Mouse (Mus musculus): ENCODE data around the gene Elavl3. TPM values are rescaled to one million over a fixed set of nuclear protein-coding genes. Genes with fewer than 3 reads are reported as not detected.

The Elavl3 gene
- total RNA-seq, 1 experiment from 2014 or later = not detected

DNA sequence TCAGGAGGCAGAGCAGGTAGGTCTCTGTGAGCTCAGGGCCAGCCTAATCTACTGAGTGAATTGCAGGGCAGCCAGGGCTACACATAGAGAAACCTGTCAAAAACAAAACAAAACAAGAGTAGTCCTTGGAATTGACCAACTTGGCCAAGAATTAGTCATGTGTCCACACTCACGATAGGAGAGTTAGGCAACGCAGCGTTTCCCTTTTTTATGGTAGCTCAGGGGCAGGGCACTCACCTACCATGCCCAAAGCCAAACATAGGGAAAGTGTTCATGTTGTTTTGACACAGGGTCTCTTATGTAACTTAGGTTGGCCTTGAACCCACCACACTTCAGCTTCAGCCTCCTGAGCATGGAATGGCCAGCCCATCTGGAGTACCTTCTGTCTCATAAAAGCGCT, 82.5 kb downstream of the Elavl3 start:
- ATAC-seq (replicated peaks; ENCODE audit: low read depth, poor library complexity, severe bottlenecking) = no peak

GRCm38 (mm10) chr9:21968883-21969282, 82.9 kb downstream of the Elavl3 start:
- ATAC-seq (replicated peaks; ENCODE audit: low read depth, poor library complexity, severe bottlenecking) = no peak

Other genes with a start within 250 kb of the Elavl3 start
- gene Angptl8, start 216.5 kb downstream of the Elavl3 start, total RNA-seq (2017) = not detected in 2 replicates
- 1.8 and 2.7 TPM in 2 replicates for gene Dock6, start 199.4 kb downstream of the Elavl3 start, total RNA-seq (2017)
- 12.5 and 17.1 TPM in 2 replicates for gene Rab3d, start 133.8 kb downstream of the Elavl3 start, total RNA-seq (2017)
- not detected in 2 replicates for gene Ccdc159, start 124.6 kb downstream of the Elavl3 start, total RNA-seq (2017)
- gene Tmem205, start 124.5 kb downstream of the Elavl3 start, total RNA-seq (2017) = 12.1 and 14.1 TPM in 2 replicates
- 0.09 TPM in 1 of 2 replicates, not detected in the other for gene Plppr2, start 115.0 kb downstream of the Elavl3 start, total RNA-seq (2017)
- 3.7 and 6.9 TPM in 2 replicates for gene Swsap1, start 96.3 kb downstream of the Elavl3 start, total RNA-seq (2017)
- 11.0 and 22.8 TPM in 2 replicates for gene Epor, start 88.5 kb downstream of the Elavl3 start, total RNA-seq (2017)
- not detected in 2 replicates for gene Rgl3, start 62.6 kb downstream of the Elavl3 start, total RNA-seq (2017)
- not detected in 2 replicates for gene Ccdc151, start 49.4 kb downstream of the Elavl3 start, total RNA-seq (2017)
- 117 and 121 TPM in 2 replicates for gene Prkcsh, start 49.2 kb downstream of the Elavl3 start, total RNA-seq (2017)
- gene Gm49318, start 19.2 kb upstream of the Elavl3 start, total RNA-seq (2017) = not detected in 2 replicates
- gene Zfp653, start 19.4 kb upstream of the Elavl3 start, total RNA-seq (2017) = 5.7 and 7.9 TPM in 2 replicates
- gene Ecsit, start 33.4 kb upstream of the Elavl3 start, total RNA-seq (2017) = 16.6 and 23.6 TPM in 2 replicates
- gene Cnn1, start 47.2 kb upstream of the Elavl3 start, total RNA-seq (2017) = not detected in 2 replicates
- gene Elof1, start 65.1 kb upstream of the Elavl3 start, total RNA-seq (2017) = 35.3 and 38.1 TPM in 2 replicates
- 1.4 and 3.8 TPM in 2 replicates for gene Acp5, start 83.7 kb upstream of the Elavl3 start, total RNA-seq (2017)
- 16.3 and 34.4 TPM in 2 replicates for gene Pigyl, start 104.8 kb upstream of the Elavl3 start, total RNA-seq (2017)
- gene Zfp872, start 136.1 kb upstream of the Elavl3 start, total RNA-seq (2017) = not detected in 2 replicates
- 38.4 and 41.9 TPM in 2 replicates for gene Zfp809, start 173.7 kb upstream of the Elavl3 start, total RNA-seq (2017)
- 10.6 and 14.0 TPM in 2 replicates for gene Zfp599, start 207.9 kb upstream of the Elavl3 start, total RNA-seq (2017)